ENCODE assay signal across 24 mouse cellular contexts in the genomic region with DNA sequence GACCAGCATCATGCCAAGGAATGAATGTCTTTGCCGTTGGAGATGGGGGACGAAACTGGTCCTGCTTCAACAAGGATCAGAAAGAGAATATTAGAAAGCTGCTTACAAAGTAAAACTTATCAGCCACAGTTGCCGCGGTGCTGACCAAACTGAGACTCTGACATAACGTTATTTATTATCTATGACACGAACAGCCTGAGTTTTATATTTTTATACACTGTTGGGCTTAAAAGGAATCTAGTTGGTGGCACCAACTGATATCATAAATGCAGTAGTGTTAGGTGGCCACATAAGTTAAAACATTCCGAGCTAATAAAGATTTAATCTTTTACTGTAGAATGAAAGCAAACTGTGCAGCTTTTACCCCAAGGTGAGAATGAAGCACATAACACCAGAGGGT. TPM values are rescaled to one million over a fixed set of nuclear protein-coding genes. Genes with fewer than 3 reads are reported as not detected.
DNase-seq lines count a peak whose midpoint lies in the region; ATAC-seq and TF ChIP-seq lines count a peak whose summit lies in the region.
"Had no signal": no experiment of that assay in that cellular context is flagged by ENCODE, and none has a peak within 500 bp of the region (broad histone marks: within the 10 kb centered on the region; RNA-seq: fewer than 3 reads in every experiment).

No protein-coding gene starts in this region.

- TF ChIP-seq CTCF in liver, postnatal 0 days (IDR thresholded peaks at IDR 0.05; ENCODE audit: low read depth): no peak

- peak overlapping the region; percentile 66 for H3K4me2 ChIP-seq in liver, postnatal 0 days (ENCODE audit: low read depth, low read length)
- H3K4me2 ChIP-seq in forebrain, embryonic 16.5 days (ENCODE audit: low read length): no peak overlapping the region

- no peak for TF ChIP-seq EP300 in liver, postnatal 0 days (IDR thresholded peaks at IDR 0.05; ENCODE audit: low read depth)

- H3K36me3 ChIP-seq in liver, postnatal 0 days (replicated peaks; ENCODE audit: insufficient read depth, low read length): 0 out of 2 replicates have a peak, but pooled peaks cover 3% of the 10 kb centered on the region
- no peaks in the 10 kb centered on the region for H3K36me3 ChIP-seq in forebrain, embryonic 16.5 days (ENCODE audit: control insufficient read depth, insufficient read depth)
- H3K36me3 ChIP-seq: kidney, embryonic 15.5 days; lung, embryonic 15.5 days; midbrain, embryonic 15.5 days; neural tube, embryonic 13.5 days had no signal

- peak; percentile 24 to 27 for DNase-seq in spleen, postnatal 10 days (ENCODE audit: low spot score in 2 of 2)
- DNase-seq in spleen, postnatal 4 days (ENCODE audit: low spot score in 2 of 2): no peak
- peak; percentile 29 for DNase-seq in c-Kit-negative CD71-positive TER-119-positive erythroid progenitor cells, embryonic 14.5 days (ENCODE audit: low read depth, low spot score)
- no peak for DNase-seq in liver, postnatal 0 days
- no peak for DNase-seq in MN1 (ENCODE audit: low spot score)
- no peak for DNase-seq in adrenal gland, adult 8-10 months
- DNase-seq: cerebellum, adult 9-10 months; forebrain, postnatal 0 days; gastrocnemius, postnatal 36 days; heart, adult 2 months; heart, postnatal 36 days; kidney, adult 11 months; kidney, postnatal 36 days; thymus, postnatal 25 days had no signal

- H3K4me1 ChIP-seq in liver, postnatal 0 days (ENCODE audit: insufficient read depth): peaks cover 17% of the 10 kb centered on the region
- peaks cover 15% of the 10 kb centered on the region for H3K4me1 ChIP-seq in forebrain, embryonic 16.5 days (replicated peaks; ENCODE audit: control insufficient read depth, insufficient read depth, low read length)

- no peak overlapping the region for H3K9ac ChIP-seq in liver, postnatal 0 days (replicated peaks)
- no peak overlapping the region for H3K9ac ChIP-seq in forebrain, embryonic 16.5 days (replicated peaks; ENCODE audit: low read depth, low read length)
- H3K9ac ChIP-seq: kidney, embryonic 15.5 days; lung, embryonic 15.5 days had no signal

- WGBS in liver, postnatal 0 days (ENCODE audit: insufficient replicate concordance): 61% methylated on average over 7 of the region's 7 CpGs
- 93% methylated on average over 7 of the region's 7 CpGs for WGBS in forebrain, embryonic 16.5 days

- H3K4me3 ChIP-seq in liver, postnatal 0 days (ENCODE audit: low read depth, low read length): no peak overlapping the region; the same call in 1 of the 2 replicates
- no peak overlapping the region for H3K4me3 ChIP-seq in forebrain, embryonic 16.5 days (replicated peaks; ENCODE audit: low read length)
- H3K4me3 ChIP-seq: forebrain, embryonic 10.5 days; neural tube, embryonic 13.5 days had no signal

- peak; percentile 15 for ATAC-seq in erythroid progenitor cell, adult 5-6 weeks (replicated peaks; ENCODE audit: low FRiP score, poor library complexity, severe bottlenecking)
- ATAC-seq in liver, postnatal 0 days: no peak
- ATAC-seq in forebrain, embryonic 16.5 days: no peak
- ATAC-seq: forebrain, postnatal 0 days; midbrain, embryonic 15.5 days had no signal

- no peaks in the 10 kb centered on the region for H3K9me3 ChIP-seq in liver, postnatal 0 days (ENCODE audit: low read length)
- H3K9me3 ChIP-seq in forebrain, embryonic 16.5 days (ENCODE audit: control insufficient read depth, low read length): no peaks in the 10 kb centered on the region
- H3K9me3 ChIP-seq: forebrain, embryonic 10.5 days; hindbrain, embryonic 13.5 days; kidney, embryonic 15.5 days; limb, embryonic 13.5 days; lung, embryonic 15.5 days; megakaryocyte, embryonic 14.5 days; midbrain, embryonic 15.5 days; neural tube, embryonic 13.5 days had no signal

- H3K27ac ChIP-seq in liver, postnatal 0 days (ENCODE audit: low read depth): peak overlapping the region; percentile 100
- H3K27ac ChIP-seq in forebrain, embryonic 16.5 days (ENCODE audit: low read length): no peak overlapping the region

- no peaks in the 10 kb centered on the region for H3K27me3 ChIP-seq in liver, postnatal 0 days (ENCODE audit: insufficient read depth, low read length)
- no peaks in the 10 kb centered on the region for H3K27me3 ChIP-seq in forebrain, embryonic 16.5 days (replicated peaks; ENCODE audit: control insufficient read depth, insufficient read depth, low read length)
- H3K27me3 ChIP-seq: hindbrain, embryonic 13.5 days; kidney, embryonic 15.5 days; limb, embryonic 13.5 days; lung, embryonic 15.5 days; megakaryocyte, embryonic 14.5 days; midbrain, embryonic 15.5 days; neural tube, embryonic 13.5 days had no signal

RNA-seq across cellular contexts. Expression of a gene that starts 1.7 kb away (rescaled TPM):
- total RNA-seq in erythroid progenitor cell, adult 5-6 weeks (2015; ENCODE audit: low replicate concordance): 60.9 and 66.7 TPM in 2 replicates
- 132 and 138 TPM in 2 replicates for total RNA-seq in erythroid progenitor cell, adult 5-6 weeks (2017; ENCODE audit: low replicate concordance)
- 16.3 and 19.4 TPM in 2 replicates for polyA plus RNA-seq in liver, postnatal 0 days (2015; fragmentation: Nextera tagmentation; extraction: Ambion mirVana)
- 30.3 and 35.0 TPM in 2 replicates for polyA plus RNA-seq in forebrain, embryonic 16.5 days (2015; fragmentation: Nextera tagmentation; extraction: Ambion mirVana)
- 10 to 100 TPM; 43.7 to 55.2 (median 52.1) TPM for total RNA-seq in adrenal gland, adult 8-10 months (2022)

Comparison
In these comparisons a context has a peak if more than half of its experiments do, and no peak if none do; other contexts are left out.
1. DNase-seq: peak in spleen, postnatal 10 days (2 of 2) and c-Kit-negative CD71-positive TER-119-positive erythroid progenitor cells, embryonic 14.5 days (single experiment); none in spleen, postnatal 4 days (0 of 2), liver, postnatal 0 days (single experiment), MN1 (single experiment) and adrenal gland, adult 8-10 months (single experiment).